Mouse (Mus musculus) megakaryocyte-erythroid progenitor cell, adult 5 weeks (primary cell): ENCODE results near the gene Efna2. TPM values are rescaled to one million over a fixed set of nuclear protein-coding genes. Genes with fewer than 3 reads are reported as not detected.

Experiments
- polyA plus RNA-seq: library from polyadenylated mRNA; stranded (reverse); fragments of >175 nt; gene quantifications from 2 replicates; pipeline ENCODE4 v1.2.3, GENCODE M21; 2012

The Efna2 gene
- polyA plus RNA-seq, result 1.1 and 2.4 TPM in 2 replicates

GRCm38 (mm10) chr10:80179068-80180051 lies at the start of gene Efna2:
Efna2 (plus strand) TSS chr10:80179482.

GRCm38 (mm10) chr10:80138553-80139438 lies 40.5 kb upstream of the Efna2 start, which contains the start of gene Atp5d:
Atp5d (plus strand) TSS chr10:80138632.

GRCm38 (mm10) chr10:80140666-80141035 lies 38.6 kb upstream of the Efna2 start, which contains the start of gene Cbarp:
Cbarp (minus strand) TSS chr10:80140835.

GRCm38 (mm10) chr10:80147719-80148601 lies 31.3 kb upstream of the Efna2 start, which contains the start of gene Midn:
Midn (plus strand) TSS chr10:80148272.

DNA sequence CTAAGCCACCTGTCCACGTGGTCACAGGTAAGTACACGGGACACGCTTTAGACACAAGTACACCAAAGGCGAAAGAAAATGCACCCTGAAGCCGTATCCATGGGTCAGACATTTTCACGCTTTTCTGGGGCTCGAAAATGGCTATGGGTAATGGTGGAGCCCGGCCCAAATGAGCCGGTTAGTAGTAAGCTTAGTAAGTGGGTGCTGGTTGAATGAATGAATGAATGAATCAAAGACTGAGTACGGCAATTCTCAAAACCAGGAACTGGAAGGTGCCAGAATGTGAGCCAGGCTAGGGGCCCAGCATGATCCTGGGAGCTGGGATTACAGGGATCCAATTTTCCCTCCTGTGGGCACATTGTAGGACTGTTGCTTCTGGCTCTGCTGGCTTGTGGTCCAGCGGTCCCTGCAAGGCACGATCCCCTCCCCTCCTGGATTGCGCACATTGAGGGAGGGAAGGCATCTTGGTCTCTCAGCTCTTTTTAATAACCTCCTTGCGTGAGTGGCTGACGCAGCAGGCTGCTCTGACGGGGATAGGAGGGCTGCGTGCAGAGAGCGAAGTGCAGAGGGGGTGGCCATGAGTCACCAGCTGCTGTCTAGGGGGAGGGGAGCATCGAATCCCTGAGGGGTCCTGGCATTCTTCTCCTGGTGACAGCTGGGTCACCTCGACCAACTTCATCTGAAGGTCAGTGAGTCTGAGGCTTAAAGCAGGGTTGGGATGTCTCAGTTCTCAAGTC lies 13.7 kb upstream of the Efna2 start, which contains the start of gene Cirbp:
Gene Cirbp, plus strand, starts transcription at position 594 of the 737 bp plus-strand sequence.

DNA sequence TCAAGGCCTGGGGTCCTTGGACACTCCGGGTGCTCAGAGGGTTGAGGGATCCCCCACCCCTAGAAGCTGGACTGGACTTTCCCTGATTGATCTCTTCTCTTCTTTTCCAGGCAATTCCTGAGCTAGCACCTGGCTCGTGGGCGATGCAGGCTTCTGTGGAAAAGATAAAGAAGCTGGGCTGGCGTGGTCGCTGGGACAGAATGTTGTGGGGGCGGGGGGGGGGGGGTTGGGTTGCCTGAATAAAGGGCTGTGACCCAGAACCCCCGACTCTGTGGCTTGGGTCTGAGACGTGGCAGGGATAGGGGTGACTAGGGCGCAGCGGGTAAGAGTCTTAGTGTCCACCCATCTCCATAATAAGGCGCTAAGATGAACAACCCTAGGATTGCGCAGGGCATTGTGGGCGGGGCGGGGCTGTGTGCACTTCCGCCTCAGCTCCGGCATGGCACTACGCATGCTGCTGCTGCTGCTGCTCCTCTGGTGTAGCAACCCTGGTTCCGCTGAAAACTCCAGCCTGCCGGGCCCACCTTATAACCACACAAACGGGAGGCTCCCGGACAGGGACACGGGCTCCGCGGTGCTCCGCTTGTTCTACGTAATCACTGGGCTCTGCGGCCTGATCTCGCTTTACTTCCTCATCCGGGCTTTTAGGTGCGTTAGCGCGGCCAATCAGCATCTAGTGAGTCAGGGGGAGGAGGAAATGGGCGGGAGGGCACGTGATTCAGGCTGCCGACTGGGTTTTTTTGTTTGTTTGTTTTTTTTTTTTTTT lies 6.6 kb upstream of the Efna2 start, which contains the start of gene 1600002K03Rik:
Gene 1600002K03Rik, plus strand, starts transcription at position 418 of the 766 bp plus-strand sequence.

DNA sequence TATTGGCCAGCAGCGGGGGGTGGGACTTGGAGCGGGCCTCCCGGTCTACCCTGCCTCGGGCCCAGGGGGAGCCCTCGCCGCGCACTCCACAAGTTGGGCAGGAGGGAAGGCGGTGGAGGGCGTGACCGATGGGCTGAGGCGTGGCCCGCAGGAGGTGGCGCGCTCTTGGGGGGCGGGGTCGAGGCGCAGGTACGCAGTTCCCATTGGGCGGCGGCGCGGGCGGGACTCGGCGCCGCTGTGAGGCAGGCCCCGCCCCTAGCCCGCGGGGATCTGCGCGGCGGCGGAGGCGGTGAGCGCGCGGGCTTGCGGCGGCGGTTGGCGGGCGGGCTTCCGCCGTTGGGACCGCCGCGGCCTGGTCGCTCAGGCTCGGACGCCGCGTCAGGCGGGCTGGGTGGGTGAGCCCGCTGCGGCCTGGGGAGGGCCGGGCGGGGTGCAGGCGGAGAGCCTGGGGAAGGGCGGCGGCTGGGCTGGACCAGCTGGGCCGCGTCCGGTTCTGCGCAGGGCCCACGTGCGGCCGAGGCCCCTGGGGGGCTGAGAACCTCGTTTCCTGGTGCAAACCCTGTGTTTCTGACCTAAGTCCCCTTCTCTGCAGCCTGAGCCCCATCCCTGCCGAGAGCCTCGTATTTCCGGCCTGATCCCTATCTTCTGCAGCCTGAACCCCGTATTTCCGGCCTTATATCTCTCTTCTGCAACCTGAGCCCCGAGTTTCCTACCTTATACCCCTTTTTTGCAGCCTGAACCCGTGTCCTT lies 47.3 kb downstream of the Efna2 start, which contains the start of gene Mum1:
Gene Mum1, plus strand, starts transcription at position 19 of the 750 bp plus-strand sequence.

Other genes starting within 250 kb of the Efna2 start
- gene Wdr18, start 219.3 kb upstream of the Efna2 start, polyA plus RNA-seq, result 54.4 and 61.7 TPM in 2 replicates
- 0.09 and 0.12 TPM in 2 replicates for gene Grin3b, start 208.8 kb upstream of the Efna2 start, polyA plus RNA-seq
- 378 and 414 TPM in 2 replicates for gene Tmem259, start 195.2 kb upstream of the Efna2 start, polyA plus RNA-seq
- 245 and 295 TPM in 2 replicates for gene Cnn2, start 190.9 kb upstream of the Efna2 start, polyA plus RNA-seq
- 54.4 and 60.8 TPM in 2 replicates for gene Abca7, start 183.0 kb upstream of the Efna2 start, polyA plus RNA-seq
- gene Arhgap45, start 162.8 kb upstream of the Efna2 start, polyA plus RNA-seq, result 397 and 427 TPM in 2 replicates
- gene Polr2e, start 139.7 kb upstream of the Efna2 start, polyA plus RNA-seq, result 217 and 273 TPM in 2 replicates
- gene Gpx4, start 132.3 kb upstream of the Efna2 start, polyA plus RNA-seq, result 1,103 and 1,136 TPM in 2 replicates
- gene Sbno2, start 73.9 kb upstream of the Efna2 start, polyA plus RNA-seq, result 77.6 and 78.0 TPM in 2 replicates
- gene Stk11, start 63.7 kb upstream of the Efna2 start, polyA plus RNA-seq, result 176 and 185 TPM in 2 replicates
- gene Atp5d, start 40.9 kb upstream of the Efna2 start, polyA plus RNA-seq, result 1,245 and 1,266 TPM in 2 replicates
- gene Cbarp, start 38.6 kb upstream of the Efna2 start, polyA plus RNA-seq, result 32.3 and 53.4 TPM in 2 replicates
- gene Midn, start 31.2 kb upstream of the Efna2 start, polyA plus RNA-seq, result 312 and 336 TPM in 2 replicates
- 43.7 and 63.7 TPM in 2 replicates for gene Cirbp, start 13.5 kb upstream of the Efna2 start, polyA plus RNA-seq
- gene 1600002K03Rik, start 6.5 kb upstream of the Efna2 start, polyA plus RNA-seq, result 9.2 and 11.3 TPM in 2 replicates
- 29.1 and 31.3 TPM in 2 replicates for gene Mum1, start 47.0 kb downstream of the Efna2 start, polyA plus RNA-seq
- 178 and 185 TPM in 2 replicates for gene Ndufs7, start 69.6 kb downstream of the Efna2 start, polyA plus RNA-seq
- gene Gamt, start 81.5 kb downstream of the Efna2 start, polyA plus RNA-seq, result 5.0 and 5.2 TPM in 2 replicates
- 594 and 636 TPM in 2 replicates for gene Dazap1, start 82.0 kb downstream of the Efna2 start, polyA plus RNA-seq
- gene Rps15, start 113.0 kb downstream of the Efna2 start, polyA plus RNA-seq, result 9,463 and 9,670 TPM in 2 replicates
- 0.43 and 0.77 TPM in 2 replicates for gene Apc2, start 116.5 kb downstream of the Efna2 start, polyA plus RNA-seq
- gene 2310011J03Rik, start 141.1 kb downstream of the Efna2 start, polyA plus RNA-seq, result 74.9 and 88.4 TPM in 2 replicates
- 18.0 and 23.1 TPM in 2 replicates for gene Pcsk4, start 150.0 kb downstream of the Efna2 start, polyA plus RNA-seq
- 13.1 and 18.3 TPM in 2 replicates for gene Reep6, start 150.5 kb downstream of the Efna2 start, polyA plus RNA-seq
- 7.0 and 10.4 TPM in 2 replicates for gene Adamtsl5, start 168.9 kb downstream of the Efna2 start, polyA plus RNA-seq
- gene Plk5, start 177.0 kb downstream of the Efna2 start, polyA plus RNA-seq, result 0.23 and 0.25 TPM in 2 replicates
- 29.8 and 33.4 TPM in 2 replicates for gene Mex3d, start 208.2 kb downstream of the Efna2 start, polyA plus RNA-seq
- 234 and 278 TPM in 2 replicates for gene Mbd3, start 220.1 kb downstream of the Efna2 start, polyA plus RNA-seq
- gene Uqcr11, start 227.3 kb downstream of the Efna2 start, polyA plus RNA-seq, result 1,352 and 1,389 TPM in 2 replicates